ENCODE assay signal across 8 mouse cellular contexts in the genomic region with DNA sequence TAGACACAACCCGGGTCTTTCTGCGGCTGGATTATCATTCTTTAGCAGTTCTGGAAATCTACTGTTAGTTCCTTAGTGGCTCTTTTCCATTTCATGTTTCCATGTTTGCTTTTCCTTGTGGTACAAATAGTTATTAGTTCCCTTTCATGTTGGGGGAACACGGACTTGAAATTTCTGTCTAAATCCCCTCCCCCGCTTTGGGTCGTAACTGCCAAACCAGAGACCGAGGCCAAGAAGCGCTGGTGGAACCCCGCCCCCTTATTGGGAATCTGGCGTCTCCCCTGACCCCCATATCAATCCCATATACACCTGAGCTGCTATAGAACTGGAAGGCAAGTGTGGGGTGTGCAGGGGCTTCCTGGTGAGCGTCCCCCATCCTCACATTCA. TPM values are rescaled to one million over a fixed set of nuclear protein-coding genes. Genes with fewer than 3 reads are reported as not detected.
DNase-seq lines count a peak whose midpoint lies in the region; ATAC-seq and TF ChIP-seq lines count a peak whose summit lies in the region.

No protein-coding gene starts in this region.

- peak; percentile 35 for DNase-seq in kidney, adult 18-20 months
- DNase-seq in kidney, postnatal 14 days = no peak
- DNase-seq in embryonic facial prominence, embryonic 10.5 days (ENCODE audit: low spot score) = no peak
- no peak for DNase-seq in midbrain, embryonic 14.5 days
- no peak for DNase-seq in thymus, adult 2 months
- no peak for DNase-seq in embryo, embryonic 10.5 days (ENCODE audit: low spot score)
- DNase-seq in right cerebral cortex, adult 2 months (ENCODE audit: low spot score in 2 of 2) = no peak

- H3K4me3 ChIP-seq in embryonic facial prominence, embryonic 10.5 days = peak overlapping the region; percentile 74
- H3K4me3 ChIP-seq in intestine, embryonic 15.5 days (replicated peaks) = peak overlapping the region; percentile 61
- peak overlapping the region; percentile 38; the same call in 1 of the 2 replicates for H3K4me3 ChIP-seq in midbrain, embryonic 14.5 days (replicated peaks; ENCODE audit: low read depth, low read length)
- no peak overlapping the region for H3K4me3 ChIP-seq in thymus, adult 2 months (ENCODE audit: control insufficient read depth, insufficient read depth, low read length)

- H3K4me1 ChIP-seq in embryonic facial prominence, embryonic 10.5 days = peaks cover 66% of the 10 kb centered on the region
- peaks cover 43% of the 10 kb centered on the region for H3K4me1 ChIP-seq in intestine, embryonic 15.5 days (replicated peaks)
- peaks cover 45% of the 10 kb centered on the region for H3K4me1 ChIP-seq in midbrain, embryonic 14.5 days (ENCODE audit: control insufficient read depth, insufficient read depth, low read length)
- peaks cover 36% of the 10 kb centered on the region for H3K4me1 ChIP-seq in thymus, adult 2 months (replicated peaks; ENCODE audit: control insufficient read depth, insufficient read depth, low read length)

- H3K9me3 ChIP-seq in embryonic facial prominence, embryonic 10.5 days = no peaks in the 10 kb centered on the region
- no peaks in the 10 kb centered on the region for H3K9me3 ChIP-seq in intestine, embryonic 15.5 days
- no peaks in the 10 kb centered on the region for H3K9me3 ChIP-seq in midbrain, embryonic 14.5 days (ENCODE audit: control insufficient read depth, low read length)

- no peak for ATAC-seq in intestine, embryonic 15.5 days
- no peak for ATAC-seq in midbrain, embryonic 14.5 days (ENCODE audit: low FRiP score, low TSS enrichment)

- H3K36me3 ChIP-seq in embryonic facial prominence, embryonic 10.5 days (replicated peaks) = peaks cover 3% of the 10 kb centered on the region; the same call in 1 of the 2 replicates
- H3K36me3 ChIP-seq in intestine, embryonic 15.5 days = peaks cover 3% of the 10 kb centered on the region; the same call in 1 of the 2 replicates
- no peaks in the 10 kb centered on the region for H3K36me3 ChIP-seq in midbrain, embryonic 14.5 days (ENCODE audit: control insufficient read depth, insufficient read depth, low read length)
- H3K36me3 ChIP-seq in thymus, adult 2 months (ENCODE audit: control insufficient read depth, insufficient read depth, low read length) = no peaks in the 10 kb centered on the region

- TF ChIP-seq POLR2A in thymus, adult 2 months (IDR thresholded peaks at IDR 0.05; ENCODE audit: control insufficient read depth, extremely low read depth, insufficient read depth, low read length, poor library complexity) = no peak

- WGBS in embryonic facial prominence, embryonic 10.5 days = under 1% methylated on average over 10 of the region's 10 CpGs
- WGBS in intestine, embryonic 15.5 days = 3% methylated on average over 10 of the region's 10 CpGs
- WGBS in midbrain, embryonic 14.5 days = 1% methylated on average over 10 of the region's 10 CpGs
- 10% methylated on average over 10 of the region's 10 CpGs for WGBS in thymus, adult 2 months

- peaks cover 41% of the 10 kb centered on the region for H3K27me3 ChIP-seq in embryonic facial prominence, embryonic 10.5 days (replicated peaks; ENCODE audit: low read depth, poor library complexity, severe bottlenecking)
- H3K27me3 ChIP-seq in intestine, embryonic 15.5 days (replicated peaks) = no peaks in the 10 kb centered on the region
- H3K27me3 ChIP-seq in midbrain, embryonic 14.5 days (ENCODE audit: control insufficient read depth, insufficient read depth, low read length) = peaks cover 15% of the 10 kb centered on the region; the same call in 1 of the 2 replicates
- H3K27me3 ChIP-seq in thymus, adult 2 months (ENCODE audit: control insufficient read depth, insufficient read depth, low read length) = peaks cover 13% of the 10 kb centered on the region

- H3K4me2 ChIP-seq in intestine, embryonic 15.5 days (replicated peaks) = peak overlapping the region; percentile 92
- peak overlapping the region; percentile 100 for H3K4me2 ChIP-seq in midbrain, embryonic 14.5 days (ENCODE audit: low read length)

- H3K27ac ChIP-seq in embryonic facial prominence, embryonic 10.5 days (replicated peaks) = peak overlapping the region; percentile 86
- H3K27ac ChIP-seq in intestine, embryonic 15.5 days = peak overlapping the region; percentile 93
- H3K27ac ChIP-seq in midbrain, embryonic 14.5 days (replicated peaks; ENCODE audit: low read depth, low read length) = no peak overlapping the region
- H3K27ac ChIP-seq in thymus, adult 2 months (ENCODE audit: control insufficient read depth, insufficient read depth, low read length) = no peak overlapping the region

- H3K9ac ChIP-seq in intestine, embryonic 15.5 days = peak overlapping the region; percentile 52
- H3K9ac ChIP-seq in midbrain, embryonic 14.5 days (replicated peaks; ENCODE audit: low read length) = no peak overlapping the region

- no peak for TF ChIP-seq CTCF in thymus, adult 2 months (IDR thresholded peaks at IDR 0.05; ENCODE audit: borderline replicate concordance, control insufficient read depth, extremely low read depth, insufficient read depth, low read length, poor library complexity)

RNA-seq across cellular contexts. Expression of gene Zbtb7b, which starts 0.8 kb away (rescaled TPM):
- 0.98 and 1.2 TPM in 2 replicates for polyA plus RNA-seq in embryonic facial prominence, embryonic 10.5 days (2016; fragmentation: Nextera tagmentation; extraction: Ambion mirVana)
- polyA plus RNA-seq in intestine, embryonic 15.5 days (2015; fragmentation: Nextera tagmentation; extraction: Ambion mirVana) = 8.9 and 10.4 TPM in 2 replicates
- 0.42 and 0.47 TPM in 2 replicates for polyA plus RNA-seq in midbrain, embryonic 14.5 days (2014; fragmentation: Nextera tagmentation; extraction: Ambion mirVana)
- 59.8 and 64.9 TPM in 2 replicates for polyA plus RNA-seq in thymus, adult 2 months (2012; rRNA removed)

RNA-seq across cellular contexts. Expression of gene Lenep, which starts 7.2 kb away (rescaled TPM):
- 0.74 TPM in 1 of 2 replicates, not detected in the other for polyA plus RNA-seq in embryonic facial prominence, embryonic 10.5 days (2016; fragmentation: Nextera tagmentation; extraction: Ambion mirVana)
- polyA plus RNA-seq in intestine, embryonic 15.5 days (2015; fragmentation: Nextera tagmentation; extraction: Ambion mirVana) = not detected in 2 replicates
- 0.53 TPM in 1 of 2 replicates, not detected in the other for polyA plus RNA-seq in midbrain, embryonic 14.5 days (2014; fragmentation: Nextera tagmentation; extraction: Ambion mirVana)
- polyA plus RNA-seq in thymus, adult 2 months (2012; rRNA removed) = 0.66 TPM in 1 of 2 replicates, not detected in the other

RNA-seq across cellular contexts. Expression of gene Flad1, which starts 16.3 kb away (rescaled TPM):
- 25.3 and 28.2 TPM in 2 replicates for polyA plus RNA-seq in embryonic facial prominence, embryonic 10.5 days (2016; fragmentation: Nextera tagmentation; extraction: Ambion mirVana)
- polyA plus RNA-seq in intestine, embryonic 15.5 days (2015; fragmentation: Nextera tagmentation; extraction: Ambion mirVana) = 32.9 and 33.3 TPM in 2 replicates
- polyA plus RNA-seq in midbrain, embryonic 14.5 days (2014; fragmentation: Nextera tagmentation; extraction: Ambion mirVana) = 34.8 and 34.9 TPM in 2 replicates
- 57.0 and 58.3 TPM in 2 replicates for polyA plus RNA-seq in thymus, adult 2 months (2012; rRNA removed)

RNA-seq across cellular contexts. Expression of gene Cks1b, which starts 22.8 kb away (rescaled TPM):
- polyA plus RNA-seq in embryonic facial prominence, embryonic 10.5 days (2016; fragmentation: Nextera tagmentation; extraction: Ambion mirVana) = 786 and 805 TPM in 2 replicates
- 383 and 386 TPM in 2 replicates for polyA plus RNA-seq in intestine, embryonic 15.5 days (2015; fragmentation: Nextera tagmentation; extraction: Ambion mirVana)
- polyA plus RNA-seq in midbrain, embryonic 14.5 days (2014; fragmentation: Nextera tagmentation; extraction: Ambion mirVana) = 103 and 115 TPM in 2 replicates
- polyA plus RNA-seq in thymus, adult 2 months (2012; rRNA removed) = 104 TPM in 2 replicates

RNA-seq across cellular contexts. Expression of gene Shc1, which starts 22.8 kb away (rescaled TPM):
- polyA plus RNA-seq in embryonic facial prominence, embryonic 10.5 days (2016; fragmentation: Nextera tagmentation; extraction: Ambion mirVana) = 82.0 and 82.1 TPM in 2 replicates
- polyA plus RNA-seq in intestine, embryonic 15.5 days (2015; fragmentation: Nextera tagmentation; extraction: Ambion mirVana) = 85.6 and 87.3 TPM in 2 replicates
- 5.9 and 10.2 TPM in 2 replicates for polyA plus RNA-seq in midbrain, embryonic 14.5 days (2014; fragmentation: Nextera tagmentation; extraction: Ambion mirVana)
- polyA plus RNA-seq in thymus, adult 2 months (2012; rRNA removed) = 89.9 and 92.1 TPM in 2 replicates

Comparison
In these comparisons a context has a peak if more than half of its experiments do, and no peak if none do; other contexts are left out.
1. H3K27ac ChIP-seq: peak in embryonic facial prominence, embryonic 10.5 days (single experiment) and intestine, embryonic 15.5 days (single experiment); none in midbrain, embryonic 14.5 days (single experiment) and thymus, adult 2 months (single experiment).